Mouse (Mus musculus): ENCODE results near the gene Nppb.

DNA sequence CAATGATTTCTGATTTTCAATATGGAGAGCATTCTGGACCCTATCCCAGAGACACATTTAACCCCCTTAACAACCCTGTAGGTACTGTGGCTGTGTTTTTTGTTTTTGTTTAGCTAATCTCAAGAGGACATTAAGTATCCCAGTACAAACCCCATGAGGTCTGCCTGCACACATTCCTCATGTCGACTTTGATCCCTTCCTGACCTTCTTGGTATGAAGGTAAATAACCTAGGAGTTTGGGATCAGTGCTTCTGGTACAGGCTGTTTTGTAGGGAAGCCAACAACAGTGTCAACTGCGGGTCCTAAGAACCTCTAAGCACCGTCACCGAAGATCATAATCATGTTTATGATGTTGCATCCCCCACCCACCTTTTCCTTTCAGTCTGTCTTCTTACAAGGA lies 7.9 kb upstream of the Nppb start:
- no peak for TF ChIP-seq POLR2A (IDR thresholded peaks at IDR 0.05; ENCODE audit: insufficient read depth, low read depth, low read length)
- TF ChIP-seq CTCF (IDR thresholded peaks at IDR 0.05; ENCODE audit: insufficient read depth, low read depth, low read length): no peak
